Mouse (Mus musculus): ENCODE data around the gene Maml3.

Maml3 gene

GRCm38 (mm10) chr3:52046027-52046700, 58.7 kb downstream of the Maml3 start:
- peak; percentile 44 for DNase-seq (ENCODE audit: low spot score)

GRCm38 (mm10) chr3:52045221-52045641, 59.6 kb downstream of the Maml3 start:
- no peak for DNase-seq (ENCODE audit: low spot score)

DNA sequence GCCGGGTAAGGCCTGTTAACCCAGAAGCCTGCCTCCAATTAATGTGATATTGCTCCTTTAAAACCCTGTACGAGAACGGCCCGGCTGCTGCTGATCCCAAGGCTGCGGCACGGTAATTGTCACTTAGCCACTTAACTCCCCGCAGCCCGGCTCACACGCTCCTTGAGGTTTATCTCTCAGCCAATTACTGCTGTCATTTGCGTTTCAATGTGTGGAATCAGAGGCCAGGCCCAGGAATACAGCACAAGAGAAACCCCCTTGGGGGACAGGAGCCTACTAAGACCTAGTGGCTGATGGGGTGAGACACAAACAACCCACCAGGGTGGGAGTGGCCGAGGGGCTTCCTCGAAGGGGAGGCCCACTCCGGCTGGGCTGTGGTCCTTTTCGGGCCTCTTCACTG, 60.2 kb downstream of the Maml3 start:
- no peak for DNase-seq (ENCODE audit: low spot score)

DNA sequence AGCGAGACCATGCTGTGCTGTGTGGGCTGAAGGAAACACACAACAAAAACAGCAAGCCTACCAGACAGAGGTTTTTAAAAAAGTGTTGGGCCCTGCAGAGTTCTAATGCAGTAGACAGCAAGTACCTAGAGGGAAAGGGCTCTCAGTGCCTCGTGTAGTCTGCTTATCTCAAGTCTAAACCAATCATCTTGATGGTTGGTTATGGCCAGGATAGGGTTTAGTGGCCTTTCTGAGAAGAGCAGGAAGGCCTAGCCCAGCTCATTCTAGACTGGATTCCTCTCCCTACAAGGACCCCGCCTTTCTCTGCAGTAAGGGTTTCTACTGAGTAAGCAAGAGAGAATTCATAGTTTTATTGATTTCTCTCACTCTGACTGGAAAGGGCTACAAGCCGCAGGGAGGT, 61.0 kb downstream of the Maml3 start:
- no peak for DNase-seq (ENCODE audit: low spot score)

DNA sequence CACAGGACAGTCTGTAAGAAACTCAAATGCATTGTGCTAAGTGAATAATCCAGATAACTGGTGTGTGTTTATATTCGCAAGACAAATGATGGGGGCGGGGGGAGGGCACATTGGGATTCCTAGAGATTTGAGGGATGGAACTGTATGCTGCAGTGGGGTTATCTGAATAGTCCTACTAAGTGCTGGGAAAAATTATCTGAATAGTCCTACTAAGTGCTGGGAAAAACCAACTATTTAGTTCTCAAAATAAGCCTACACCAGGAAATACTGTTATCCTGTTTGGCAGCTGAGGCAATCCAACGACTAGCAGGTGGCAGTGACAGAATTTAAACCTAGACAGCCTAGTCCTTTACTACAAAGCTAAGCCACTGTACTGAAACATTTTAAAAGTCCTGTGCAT, 62.2 kb downstream of the Maml3 start:
- DNase-seq (ENCODE audit: low spot score), result no peak

DNA sequence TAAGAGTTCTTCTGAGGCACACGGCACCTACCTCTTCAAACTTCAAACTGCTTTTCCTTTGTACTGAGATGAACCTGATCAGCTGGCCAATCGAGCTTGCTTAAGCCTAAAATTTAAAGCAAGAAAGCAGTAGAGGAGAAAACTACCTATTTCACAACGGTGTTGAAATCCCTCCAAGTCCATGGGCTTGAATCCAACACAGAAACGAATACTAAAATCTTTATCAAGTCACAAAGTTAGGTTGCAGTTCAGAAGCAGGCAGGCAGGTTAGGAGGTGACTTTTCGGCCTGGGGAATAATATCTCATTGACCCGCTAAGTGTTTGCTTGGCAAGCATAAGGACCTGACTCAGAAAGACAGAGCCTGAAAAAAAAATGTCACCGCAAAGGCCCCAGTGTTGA, 64.9 kb downstream of the Maml3 start:
- no peak for DNase-seq (ENCODE audit: low spot score)

DNA sequence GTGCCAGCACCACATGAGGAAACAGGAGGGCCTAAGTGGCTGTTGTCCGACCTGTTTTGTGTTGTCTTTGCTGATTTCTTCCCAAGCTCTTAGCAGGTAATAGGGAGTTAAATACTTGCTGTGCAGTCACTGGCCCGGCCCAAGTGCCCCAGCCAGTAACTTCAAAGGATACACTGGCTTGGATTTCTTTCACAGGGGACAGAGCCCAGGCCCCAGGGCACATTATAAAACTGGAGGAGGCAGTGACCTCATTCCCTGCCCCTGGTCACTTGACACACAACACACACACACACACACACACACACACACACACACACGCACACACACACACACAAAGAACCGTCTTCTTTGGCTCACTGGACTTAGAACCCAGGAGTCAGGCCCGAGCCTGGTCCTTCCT, 67.6 kb downstream of the Maml3 start:
- DNase-seq (ENCODE audit: low spot score), result no peak

- DNase-seq (ENCODE audit: low spot score), result no peak
These were observed 69.5 kb downstream of the Maml3 start for GRCm38 (mm10) chr3:52035404-52035803.

GRCm38 (mm10) chr3:52033857-52034588, 70.9 kb downstream of the Maml3 start:
- no peak for DNase-seq (ENCODE audit: low spot score)

DNA sequence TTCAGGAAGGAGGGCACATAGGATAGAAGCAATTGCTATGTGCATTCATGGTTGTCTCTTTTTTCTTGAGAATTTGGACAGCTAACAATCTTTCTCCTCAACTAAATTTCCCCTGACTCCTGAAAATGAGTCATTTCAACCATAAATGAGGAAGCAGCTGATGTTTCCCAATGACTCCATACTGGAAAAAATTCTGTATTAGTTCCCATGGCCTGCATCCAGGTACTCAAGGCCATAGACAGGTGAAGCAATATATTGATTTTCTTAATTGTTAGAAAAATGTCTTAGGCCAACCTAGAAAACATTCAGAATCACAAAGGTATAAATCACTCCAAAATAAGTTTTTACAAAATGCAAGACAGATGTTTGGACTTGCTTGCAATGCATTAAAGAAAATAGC, 73.5 kb downstream of the Maml3 start:
- DNase-seq (ENCODE audit: low spot score), result no peak

DNA sequence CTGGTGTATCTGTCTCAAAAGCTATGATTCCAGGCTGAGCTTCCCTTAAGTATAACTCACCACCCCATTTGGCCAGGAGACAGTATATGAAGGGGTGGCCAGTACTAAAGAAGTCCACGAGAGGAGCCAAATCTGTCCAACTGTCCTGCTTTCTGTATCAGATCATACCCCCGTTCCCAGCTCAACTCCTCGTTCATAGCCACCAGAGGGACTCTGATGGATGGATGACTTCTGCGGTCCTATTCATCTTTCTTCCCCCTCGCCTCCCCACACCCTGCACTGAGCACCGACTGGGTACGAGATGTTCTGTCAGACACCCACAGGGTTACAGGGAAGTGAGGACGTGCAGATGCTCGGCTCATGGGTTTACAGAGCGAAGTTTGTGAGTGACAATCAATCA, 74.8 kb downstream of the Maml3 start:
- no peak for DNase-seq (ENCODE audit: low spot score)

GRCm38 (mm10) chr3:52029661-52030081, 75.2 kb downstream of the Maml3 start:
- no peak for DNase-seq (ENCODE audit: low spot score)

DNA sequence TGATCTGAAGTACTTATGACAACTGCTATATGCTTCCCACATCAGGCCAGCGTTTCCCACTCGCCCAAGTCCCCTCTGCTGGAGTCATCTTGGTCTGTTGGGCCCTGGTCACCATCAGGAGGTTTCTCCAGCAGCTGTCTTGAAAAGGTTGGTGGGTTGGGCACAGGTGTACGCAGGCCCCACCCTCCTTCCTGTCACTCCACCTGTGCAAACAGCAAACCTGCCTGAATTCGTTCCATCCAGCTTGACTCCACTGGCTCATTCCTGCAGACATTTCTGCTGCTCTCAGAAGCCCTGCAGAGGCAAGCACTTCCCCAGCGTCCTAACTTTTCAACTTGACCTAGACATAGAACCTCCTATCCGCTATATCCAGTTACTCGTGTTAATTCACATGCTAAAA, 76.9 kb downstream of the Maml3 start:
- DNase-seq (ENCODE audit: low spot score), result no peak

GRCm38 (mm10) chr3:52022486-52022885, 82.4 kb downstream of the Maml3 start:
- no peak for DNase-seq (ENCODE audit: low spot score)

- no peak for DNase-seq (ENCODE audit: low spot score)
These were observed 86.8 kb downstream of the Maml3 start for GRCm38 (mm10) chr3:52018103-52018439.

DNA sequence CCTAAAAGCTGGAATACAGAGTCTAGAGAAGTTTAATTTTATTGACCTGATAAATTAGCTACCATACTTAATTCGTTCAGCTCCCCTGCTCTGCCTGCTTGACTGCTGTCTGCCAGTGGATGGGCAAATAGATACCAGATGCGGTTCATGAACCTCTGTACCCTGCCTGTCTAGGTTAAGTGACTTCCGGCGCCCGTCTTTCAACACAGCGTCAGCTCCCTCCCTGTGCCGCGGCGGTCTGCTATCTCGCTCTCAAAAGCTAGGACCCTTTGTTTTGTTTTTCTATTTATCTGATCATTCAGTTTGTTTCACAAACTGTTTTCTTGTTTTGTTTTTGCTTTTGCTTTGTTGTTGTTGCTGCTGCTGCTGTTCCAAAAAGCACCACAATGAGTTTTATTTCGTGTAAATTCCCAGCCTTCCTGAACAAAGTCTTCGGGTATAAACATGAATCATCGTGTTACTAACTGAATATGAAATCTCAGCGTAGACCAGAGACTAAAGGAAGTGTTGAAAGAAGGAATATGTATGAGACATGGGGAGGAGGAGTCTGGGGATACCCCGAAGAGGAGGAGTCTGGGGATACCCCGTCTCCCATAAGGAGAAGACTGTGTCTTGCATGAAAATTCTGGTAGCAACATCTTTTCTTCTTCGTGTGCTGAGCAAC, 87.3 kb downstream of the Maml3 start:
- no peak for DNase-seq (ENCODE audit: low spot score)

- no peak for DNase-seq (ENCODE audit: low spot score)
These were observed 88.7 kb downstream of the Maml3 start for GRCm38 (mm10) chr3:52016178-52016577.

GRCm38 (mm10) chr3:52015556-52015955, 89.3 kb downstream of the Maml3 start:
- no peak for DNase-seq (ENCODE audit: low spot score)

DNA sequence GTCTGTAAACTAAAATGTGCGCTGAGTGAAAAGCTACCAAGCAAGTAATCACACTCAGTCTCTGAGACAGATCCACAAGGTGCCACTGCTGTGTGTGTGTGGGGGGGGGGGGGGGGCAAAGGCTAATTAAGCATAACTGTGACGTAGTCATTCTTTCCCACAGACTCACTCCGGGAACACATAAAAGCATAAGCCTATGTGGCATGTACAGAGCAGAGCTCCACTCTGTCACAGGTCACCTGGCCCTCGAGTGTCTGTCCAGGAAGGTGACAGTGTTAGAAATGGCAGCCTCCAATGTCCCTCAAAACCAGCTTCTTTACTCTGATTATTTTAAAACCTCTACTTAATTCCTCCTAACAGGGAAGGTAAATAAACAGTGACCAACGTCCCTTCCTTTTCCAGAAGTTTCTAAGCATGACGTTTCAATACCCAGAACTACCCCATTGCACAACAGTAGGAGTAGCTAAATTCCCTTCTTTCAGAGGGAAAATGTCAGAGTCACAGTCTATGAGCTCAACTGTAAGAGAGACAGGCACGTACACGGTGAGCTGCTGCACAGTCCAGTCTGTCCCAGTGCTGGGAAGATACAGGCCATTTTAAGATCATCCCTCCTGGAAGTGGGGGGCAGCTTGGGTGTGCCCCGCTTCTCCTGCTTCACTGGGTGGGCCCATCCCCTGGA, 93.7 kb downstream of the Maml3 start:
- DNase-seq (ENCODE audit: low spot score), result no peak

GRCm38 (mm10) chr3:52009321-52009720, 95.6 kb downstream of the Maml3 start:
- no peak for DNase-seq (ENCODE audit: low spot score)

GRCm38 (mm10) chr3:52007602-52008252, 97.1 kb downstream of the Maml3 start:
- no peak for DNase-seq (ENCODE audit: low spot score)

DNA sequence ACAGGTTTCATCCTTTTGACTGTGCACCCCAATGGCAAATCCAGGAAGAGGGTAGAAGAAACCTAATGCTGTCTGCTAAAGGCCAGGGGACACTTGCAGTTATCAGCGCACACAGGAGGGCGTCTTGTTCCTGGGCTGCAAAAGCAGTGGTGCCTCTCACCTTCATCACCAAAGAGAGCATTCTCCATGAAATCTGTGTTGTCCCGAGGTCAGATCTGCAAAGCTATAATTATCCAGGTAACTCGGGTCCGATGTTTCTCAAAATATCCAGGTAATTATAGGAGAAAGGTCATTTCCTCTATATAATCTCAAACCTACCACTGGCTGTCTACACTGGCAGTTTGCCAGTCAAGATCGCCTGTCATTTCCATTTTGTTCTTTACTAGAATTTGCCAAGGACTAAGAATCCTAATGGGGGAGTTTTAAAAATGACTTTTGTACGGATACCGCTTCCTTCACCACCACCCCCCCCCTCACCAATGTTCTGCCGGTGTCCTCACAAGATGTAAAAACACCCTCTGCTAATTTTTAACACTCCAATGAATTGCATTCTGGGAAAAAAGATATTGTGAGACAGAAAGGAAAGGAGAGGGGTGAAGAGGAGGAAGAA, 98.0 kb downstream of the Maml3 start:
- no peak for DNase-seq (ENCODE audit: low spot score)

All from ovary, postnatal 10 days (tissue).